In the genomic region with DNA sequence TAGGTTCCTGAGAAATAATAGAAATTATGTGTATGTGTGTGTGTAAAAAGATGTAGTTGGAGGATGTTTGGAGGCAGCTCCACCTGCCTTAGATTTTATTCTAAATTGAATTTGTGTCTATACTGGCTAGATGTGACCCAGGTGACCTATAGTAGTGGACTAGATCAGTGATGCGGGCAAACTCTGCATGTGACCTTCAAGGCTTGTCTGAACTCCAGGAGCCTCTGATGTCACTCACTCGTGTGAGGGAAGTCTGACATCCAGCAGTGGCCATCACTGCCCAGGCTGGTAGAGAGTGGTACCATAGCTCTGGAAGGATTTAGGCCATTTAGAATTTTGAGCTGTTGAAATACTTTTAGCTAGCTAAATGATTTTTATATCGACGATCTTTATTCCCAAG, we compare ENCODE assay signal across 8 mouse cellular contexts. TPM values are rescaled to one million over a fixed set of nuclear protein-coding genes. Genes with fewer than 3 reads are reported as not detected.
DNase-seq lines count a peak whose midpoint lies in the region; ATAC-seq and TF ChIP-seq lines count a peak whose summit lies in the region.

No protein-coding gene starts in this region.

- WGBS in heart, adult 2 months = 36% methylated on average over 4 of the region's 4 CpGs
- WGBS in forebrain, embryonic 10.5 days = 45% methylated on average over 4 of the region's 4 CpGs
- 36% methylated on average over 4 of the region's 4 CpGs for WGBS in limb, embryonic 14.5 days

- peaks cover 5% of the 10 kb centered on the region for H3K4me1 ChIP-seq in heart, adult 2 months (ENCODE audit: control insufficient read depth, insufficient read depth, low read length)
- peaks cover 54% of the 10 kb centered on the region for H3K4me1 ChIP-seq in forebrain, embryonic 10.5 days
- peaks cover 22% of the 10 kb centered on the region for H3K4me1 ChIP-seq in limb, embryonic 14.5 days (ENCODE audit: control insufficient read depth, insufficient read depth, low read length)

- ATAC-seq in limb, embryonic 14.5 days (ENCODE audit: low FRiP score, low read depth) = no peak

- H3K27ac ChIP-seq in heart, adult 2 months = no peak overlapping the region; the same call in 1 of the 2 replicates
- H3K27ac ChIP-seq in forebrain, embryonic 10.5 days = no peak overlapping the region
- no peak overlapping the region for H3K27ac ChIP-seq in limb, embryonic 14.5 days (replicated peaks; ENCODE audit: low read depth, low read length)

- H3K9ac ChIP-seq in heart, adult 2 months (ENCODE audit: low read depth, low read length) = peak overlapping the region; percentile 17; the same call in 1 of the 2 replicates
- peak overlapping the region; percentile 91 for H3K9ac ChIP-seq in limb, embryonic 14.5 days (ENCODE audit: low read depth, low read length, severe bottlenecking)

- peak overlapping the region; percentile 84 for H3K4me3 ChIP-seq in heart, adult 2 months
- peak overlapping the region; percentile 85 for H3K4me3 ChIP-seq in forebrain, embryonic 10.5 days
- H3K4me3 ChIP-seq in limb, embryonic 14.5 days (replicated peaks; ENCODE audit: low read length) = peak overlapping the region; percentile 78

- H3K27me3 ChIP-seq in heart, adult 2 months (ENCODE audit: control insufficient read depth, insufficient read depth, low read length) = no peaks in the 10 kb centered on the region
- H3K27me3 ChIP-seq in forebrain, embryonic 10.5 days (ENCODE audit: poor library complexity, severe bottlenecking) = peaks cover 7% of the 10 kb centered on the region
- H3K27me3 ChIP-seq in limb, embryonic 14.5 days (ENCODE audit: control insufficient read depth, insufficient read depth, low read length) = no peaks in the 10 kb centered on the region

- DNase-seq in heart, adult 2 months = no peak
- no peak for DNase-seq in heart, adult 9 months (ENCODE audit: low spot score in 2 of 2)
- peak; percentile 10 for DNase-seq in MEL-GATA-1-ER (ENCODE audit: extremely low read depth, low read depth)
- DNase-seq in forebrain, embryonic 10.5 days (ENCODE audit: extremely low spot score, low spot score) = no peak
- no peak for DNase-seq in limb, embryonic 14.5 days (ENCODE audit: low spot score)
- DNase-seq in retina, postnatal 1 day = peak; percentile 35
- DNase-seq in layer of hippocampus, postnatal 36 days = no peak
- DNase-seq in left cerebral cortex, postnatal 10 days (ENCODE audit: extremely low spot score in 1 of 2, low spot score in 2 of 2) = no peak

- no peak for TF ChIP-seq POLR2A in heart, adult 2 months (IDR thresholded peaks at IDR 0.05; ENCODE audit: insufficient read depth, low read depth, low read length)
- no peak for TF ChIP-seq POLR2A in limb, embryonic 14.5 days (IDR thresholded peaks at IDR 0.05; ENCODE audit: borderline replicate concordance, extremely low read depth, insufficient read depth, insufficient read length)

- H3K9me3 ChIP-seq in forebrain, embryonic 10.5 days = no peaks in the 10 kb centered on the region
- H3K9me3 ChIP-seq in limb, embryonic 14.5 days (ENCODE audit: control insufficient read depth, low read length) = no peaks in the 10 kb centered on the region

- H3K79me2 ChIP-seq in heart, adult 2 months (replicated peaks; ENCODE audit: control insufficient read depth, insufficient read depth, low read length) = peaks cover 1% of the 10 kb centered on the region

- intact Hi-C loops in heart, adult 2 months (cut with DNase I) = loop anchor here (2.0 kb wide), 1 partner anchor 99 kb away; no protein-coding TSS in a partner anchor
- intact Hi-C loops in left cerebral cortex, postnatal 10 days (cut with DNase I) = loop anchor here (5.0 to 10.0 kb wide), 2 partner anchors 73 to 94 kb away; no protein-coding TSS in a partner anchor

- H3K36me3 ChIP-seq in heart, adult 2 months (ENCODE audit: control insufficient read depth, insufficient read depth, low read length) = peaks cover 5% of the 10 kb centered on the region
- H3K36me3 ChIP-seq in forebrain, embryonic 10.5 days (replicated peaks) = no peaks in the 10 kb centered on the region
- no peaks in the 10 kb centered on the region for H3K36me3 ChIP-seq in limb, embryonic 14.5 days (ENCODE audit: control insufficient read depth, insufficient read depth, low read length)

- H3K4me2 ChIP-seq in limb, embryonic 14.5 days (replicated peaks; ENCODE audit: low read depth, low read length, severe bottlenecking) = peak overlapping the region; percentile 86

- TF ChIP-seq EP300 in heart, adult 2 months (IDR thresholded peaks at IDR 0.05; ENCODE audit: insufficient read depth, low read depth, low read length) = no peak

- TF ChIP-seq CTCF in heart, adult 2 months (IDR thresholded peaks at IDR 0.05) = no peak

RNA-seq across cellular contexts. Expression of a gene that starts 1.5 kb away (rescaled TPM):
- total RNA-seq in heart, adult 2 months (2021) = 10 to 100 TPM; 40.8 to 41.5 TPM
- 11.1 and 18.3 TPM in 2 replicates for polyA plus RNA-seq in heart, adult 2 months (2012; rRNA removed)
- 11.1 and 12.2 TPM in 2 replicates for polyA plus RNA-seq in forebrain, embryonic 10.5 days (2016; fragmentation: Nextera tagmentation; extraction: Ambion mirVana)
- 27.6 and 29.1 TPM in 2 replicates for polyA plus RNA-seq in limb, embryonic 14.5 days (2012; rRNA removed)
- 16.8 and 20.6 TPM in 2 replicates for polyA plus RNA-seq in limb, embryonic 14.5 days (2014; fragmentation: Nextera tagmentation; extraction: Ambion mirVana)
- 100 to 1,000 TPM; 239 to 246 TPM for total RNA-seq in layer of hippocampus, postnatal 36 days (2021)
- total RNA-seq in left cerebral cortex, postnatal 10 days (2021) = 100 to 1,000 TPM; 218 to 229 TPM

Comparison
In these comparisons a context has a peak if more than half of its experiments do, and no peak if none do; other contexts are left out.
1. DNase-seq: peak in MEL-GATA-1-ER (single experiment) and retina, postnatal 1 day (single experiment); none in heart, adult 2 months (0 of 2), heart, adult 9 months (0 of 2), forebrain, embryonic 10.5 days (single experiment), limb, embryonic 14.5 days (single experiment), layer of hippocampus, postnatal 36 days (0 of 2) and left cerebral cortex, postnatal 10 days (0 of 2).
2. RNA of a gene that starts 1.5 kb away (total RNA-seq): 239 to 246 TPM in layer of hippocampus, postnatal 36 days and 218 to 229 TPM in left cerebral cortex, postnatal 10 days; 40.8 to 41.5 TPM in heart, adult 2 months; every median in the first group is over 4 times any median in the second.
3. Peak in every context shown above with its lines, with median percentiles within 50 percentile points of each other: H3K4me3 ChIP-seq.